Mouse (Mus musculus) 3134 (cell line): ENCODE results near the gene Eid3.

Experiments used
- DNase-seq: peaks from one replicate; pipeline ENCODE4 v3.0.0-alpha.2; 2011; ENCODE audit warnings: low spot score; ENCODE audit not compliant: insufficient read length; ENCODE audit errors: extremely low read depth

The Eid3 gene

DNA sequence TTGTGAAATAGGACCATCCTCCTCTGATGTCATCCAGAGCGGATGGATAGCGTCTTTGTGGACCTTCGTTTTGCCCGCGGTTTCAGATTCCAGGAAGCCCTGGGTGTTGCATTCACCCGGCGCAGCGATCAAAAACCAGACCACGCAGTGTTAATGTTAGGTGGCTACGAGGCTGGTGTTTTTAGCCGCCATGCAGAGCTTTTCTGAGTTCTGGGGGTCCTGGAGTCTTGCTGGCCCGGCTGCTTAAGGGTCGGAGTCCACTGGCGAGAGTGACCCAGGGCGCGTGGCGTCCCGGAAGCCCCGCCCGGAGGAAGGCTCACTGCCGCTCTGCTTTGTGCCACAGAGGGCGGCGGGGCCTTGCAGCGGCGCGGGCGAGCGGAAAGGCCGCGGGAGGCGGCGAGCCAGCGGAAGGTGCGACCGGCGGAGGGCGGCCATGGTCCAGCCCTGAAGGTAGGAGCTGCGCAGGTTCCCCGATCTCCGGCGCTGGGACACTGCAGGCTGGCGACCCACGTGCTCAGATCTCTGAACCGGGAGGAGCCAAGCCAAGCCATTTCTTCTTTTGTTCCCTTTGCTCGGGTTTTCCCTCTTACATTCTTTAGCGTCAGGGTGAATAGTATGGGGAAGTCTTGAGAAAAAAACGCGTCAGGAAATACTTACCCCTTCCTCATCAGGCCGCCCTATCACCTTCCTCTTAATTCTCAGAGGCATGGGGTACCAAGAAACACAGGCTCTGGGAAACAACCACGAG, 6.1 kb upstream of the Eid3 start:
- DNase-seq, result peak; percentile 89

DNA sequence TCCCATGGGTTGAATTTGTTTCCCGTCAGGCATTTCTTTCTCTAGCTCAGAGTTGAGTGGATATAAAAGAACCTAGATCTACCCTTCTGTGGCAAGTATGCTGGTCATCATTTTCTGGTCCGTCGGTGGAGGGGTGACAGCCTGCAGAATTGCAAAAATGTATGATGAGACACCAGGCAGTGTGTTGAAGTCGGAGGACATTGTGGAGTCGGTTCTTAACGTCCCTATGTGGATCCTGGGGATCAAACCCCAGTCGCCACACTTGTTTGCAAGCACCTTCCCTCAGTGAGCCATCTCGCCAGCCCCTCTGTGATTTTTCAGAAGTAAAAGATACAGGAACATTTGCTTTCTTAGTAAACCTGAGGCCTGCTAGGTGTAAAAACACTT, 5.5 kb upstream of the Eid3 start:
- DNase-seq, result no peak

DNA sequence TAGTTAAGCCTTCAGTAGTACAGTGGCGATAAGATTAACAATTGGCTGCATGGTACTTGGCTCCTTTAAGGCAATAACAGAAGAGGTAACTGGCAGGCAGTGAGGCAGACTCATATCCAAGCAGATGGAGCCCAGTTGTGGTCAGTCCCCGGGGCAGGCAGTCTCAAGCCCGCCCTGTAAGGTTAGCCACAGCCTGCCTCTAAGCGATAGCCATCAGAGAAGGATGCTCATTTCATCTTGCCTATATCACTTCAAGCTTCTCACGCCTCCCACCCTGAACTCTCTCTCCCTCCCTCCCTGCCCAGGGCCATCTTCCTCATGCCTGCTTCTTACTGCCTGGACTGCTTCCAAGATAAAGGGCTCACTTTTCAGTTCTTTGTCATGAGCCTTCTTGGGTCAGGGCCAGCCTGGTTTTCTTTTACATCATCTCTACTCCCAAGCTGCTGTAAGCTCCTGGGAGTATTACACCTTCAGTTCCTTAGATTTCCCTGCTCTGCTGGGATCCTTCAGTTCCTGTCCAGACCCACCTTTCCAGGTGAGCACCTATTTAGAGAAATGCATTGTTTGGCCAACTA, 3.2 kb upstream of the Eid3 start:
- DNase-seq, result peak; percentile 70

GRCm38 (mm10) chr10:82863827-82864226, 2.6 kb upstream of the Eid3 start:
- DNase-seq, result no peak

DNA sequence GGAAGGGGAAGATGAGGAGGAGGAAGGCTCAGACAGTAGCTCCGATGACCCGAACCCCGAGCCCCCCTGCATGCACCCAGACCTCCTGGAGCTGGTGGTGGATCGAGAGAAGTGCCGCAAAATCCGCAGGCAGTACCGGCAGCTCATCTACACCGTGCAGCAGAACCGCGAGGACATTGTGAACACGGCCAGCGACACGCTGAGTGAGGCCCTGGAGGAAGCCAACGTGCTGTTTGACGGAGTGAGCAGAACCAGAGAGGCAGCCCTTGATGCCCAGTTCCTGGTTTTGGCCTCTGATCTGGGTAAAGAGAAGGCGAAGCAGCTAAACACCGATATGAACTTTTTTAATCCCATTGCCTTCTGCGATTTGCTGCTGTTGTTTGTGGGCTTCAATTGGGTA, 406 bp downstream of the Eid3 start:
- DNase-seq, result no peak

DNA sequence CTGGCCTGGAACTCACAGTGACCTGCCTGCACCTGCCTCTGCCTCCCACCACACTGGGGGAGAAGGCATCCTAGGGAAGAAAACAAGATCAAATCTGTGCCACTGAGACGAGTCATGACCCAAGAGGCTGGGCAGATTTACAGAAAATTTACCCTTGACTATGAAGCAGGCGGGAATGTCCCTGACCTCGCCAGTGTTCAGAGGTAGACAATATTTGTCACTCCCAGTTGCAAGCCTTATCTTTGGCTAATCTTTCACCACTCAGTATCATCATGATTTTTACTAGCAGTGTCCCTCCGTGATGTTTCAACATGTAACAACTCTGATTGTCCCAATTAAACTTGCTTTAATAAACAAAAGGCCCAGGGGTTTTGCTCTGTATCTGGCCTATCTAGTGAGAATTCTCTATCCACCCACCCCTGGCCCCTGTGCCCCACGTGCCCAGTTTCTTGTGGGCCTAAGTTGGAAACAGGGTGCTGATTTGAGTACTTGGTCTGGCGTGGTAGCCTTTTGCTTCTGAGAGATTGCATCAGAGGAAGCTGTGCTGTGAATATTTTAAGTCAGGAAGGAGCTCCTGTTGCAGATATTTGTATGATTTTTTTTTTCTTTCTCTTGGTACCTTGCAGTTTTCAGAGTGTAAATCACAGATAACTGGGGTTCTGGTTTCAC, 2.1 kb downstream of the Eid3 start:
- DNase-seq, result no peak

GRCm38 (mm10) chr10:82875446-82875845, 9.0 kb downstream of the Eid3 start:
- DNase-seq, result no peak

- no peak for DNase-seq
Observed at GRCm38 (mm10) chr10:82876076-82876796, 9.8 kb downstream of the Eid3 start.

DNA sequence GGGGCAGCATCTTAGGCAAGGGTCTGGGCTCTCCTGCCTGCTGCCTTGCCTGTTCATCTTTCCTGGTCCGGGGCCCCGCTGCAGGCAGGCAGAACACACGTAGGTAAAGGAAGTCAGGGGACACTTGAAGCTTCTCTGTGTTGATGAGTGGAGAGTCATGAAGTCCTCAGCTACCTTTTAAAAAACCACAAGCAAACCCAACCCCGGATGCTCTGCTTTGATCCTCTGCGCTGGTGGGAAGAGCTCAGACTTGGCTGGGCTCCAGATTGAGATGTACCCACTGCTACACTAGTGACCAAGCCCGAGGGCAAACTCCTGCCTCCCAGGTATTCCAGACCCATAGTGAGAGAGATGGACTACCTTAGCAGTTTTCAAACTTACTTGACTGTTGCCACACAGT, 20.9 kb downstream of the Eid3 start:
- no peak for DNase-seq

- no peak for DNase-seq
Observed at GRCm38 (mm10) chr10:82888576-82888975, 22.1 kb downstream of the Eid3 start.

DNA sequence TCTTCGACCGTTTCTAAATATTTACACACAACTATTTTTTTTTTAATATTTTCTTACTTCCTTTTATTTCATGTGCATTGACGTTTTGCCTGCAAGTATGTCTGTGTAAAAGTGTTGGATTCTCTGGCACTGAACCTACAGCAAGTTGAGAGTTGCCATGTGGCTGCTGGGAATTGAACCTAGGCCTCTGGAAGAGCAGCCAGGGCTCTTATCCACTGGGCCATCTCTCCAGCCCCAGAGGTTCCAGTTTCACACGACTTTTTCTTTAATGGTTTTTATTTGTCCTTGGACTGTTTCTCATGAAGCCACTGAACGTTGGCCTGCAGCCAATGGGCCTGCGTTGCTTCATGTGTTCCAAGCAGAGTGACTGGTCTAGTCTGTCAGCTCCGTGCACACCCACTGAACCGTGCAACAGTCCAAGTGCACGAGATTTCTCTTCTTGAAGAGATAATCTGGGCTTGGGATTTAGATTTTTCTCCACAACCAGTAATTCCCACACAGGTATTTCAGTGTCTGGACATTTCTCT, 23.1 kb downstream of the Eid3 start:
- DNase-seq, result peak; percentile 39

DNA sequence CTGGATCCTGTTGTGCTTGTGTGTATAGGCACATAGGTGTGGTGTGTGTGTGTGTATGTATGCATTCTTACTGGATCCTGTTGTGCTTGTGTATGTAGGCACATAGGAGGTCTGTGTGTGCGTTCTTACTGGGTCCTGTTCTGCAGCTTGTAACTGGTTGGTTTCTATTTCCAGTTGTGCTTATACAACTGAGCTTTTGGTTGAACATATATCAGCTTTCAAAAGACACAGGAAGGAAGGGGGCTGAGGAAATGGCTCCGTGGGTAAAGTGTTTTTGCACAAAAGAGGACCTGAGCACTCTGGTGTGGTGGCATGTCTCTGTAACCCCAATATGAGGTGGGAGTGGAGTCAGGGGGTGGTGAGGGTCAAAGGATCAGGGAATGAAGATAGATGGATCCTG, 24.5 kb downstream of the Eid3 start:
- no peak for DNase-seq

DNA sequence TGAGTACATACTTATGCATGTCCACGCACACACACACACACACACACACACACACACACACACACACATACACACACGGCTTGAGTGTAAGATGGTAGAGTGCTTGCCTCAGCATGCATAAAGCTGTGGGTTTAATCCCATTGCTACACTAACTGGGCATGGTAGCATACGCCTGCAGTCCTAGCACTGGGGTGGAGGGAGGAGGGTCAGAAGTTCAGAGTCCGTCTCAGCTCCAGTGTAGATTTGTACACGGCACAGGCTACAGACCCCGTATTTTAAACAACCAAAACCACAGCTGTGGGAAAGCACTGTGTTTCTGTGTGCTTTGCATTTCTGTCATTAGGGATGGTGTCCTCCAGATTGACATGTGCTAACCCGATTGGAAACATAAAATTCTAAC, 25.0 kb downstream of the Eid3 start:
- no peak for DNase-seq

- no peak for DNase-seq
Observed at GRCm38 (mm10) chr10:82892442-82893055, 26.1 kb downstream of the Eid3 start.

DNA sequence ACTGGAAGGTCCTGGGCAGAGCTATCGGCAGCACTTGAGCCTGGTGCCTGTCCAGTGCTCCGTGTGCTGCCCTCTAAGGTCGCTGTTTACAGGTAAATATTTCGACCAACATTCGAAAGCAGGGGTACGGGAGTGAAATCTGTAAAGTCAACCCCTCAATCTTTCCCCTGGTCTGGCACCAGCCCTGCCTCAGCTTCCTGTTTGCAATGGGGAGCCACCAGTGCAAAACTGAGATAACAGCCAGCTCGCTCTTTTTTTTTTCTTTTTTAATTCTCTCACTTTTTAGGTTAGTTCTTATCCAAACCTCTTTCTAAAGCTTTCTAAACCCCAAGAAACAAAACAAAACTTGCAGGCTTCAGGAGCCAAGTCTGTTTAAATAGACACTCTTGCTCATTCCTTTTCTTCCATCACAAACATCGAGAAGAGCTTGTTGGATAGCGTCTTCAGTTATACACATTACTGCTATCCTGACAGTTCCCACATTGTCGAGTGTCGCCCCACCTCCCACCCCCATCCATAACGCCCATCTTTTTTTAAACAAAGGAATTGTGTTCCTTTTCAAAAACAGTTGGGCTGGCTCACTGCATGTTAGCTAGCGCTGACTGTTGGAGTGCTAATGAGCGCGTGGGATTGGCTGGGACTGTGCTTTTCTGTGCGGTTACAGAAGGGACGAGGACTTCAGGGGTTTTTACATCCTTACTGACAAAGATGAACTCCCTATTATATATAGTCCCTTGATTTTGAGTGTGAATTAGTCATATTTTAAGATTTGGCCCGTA, 27.6 kb downstream of the Eid3 start:
- DNase-seq, result no peak

GRCm38 (mm10) chr10:82897936-82898335, 31.5 kb downstream of the Eid3 start:
- DNase-seq, result no peak

GRCm38 (mm10) chr10:82898893-82899292, 32.5 kb downstream of the Eid3 start:
- no peak for DNase-seq

GRCm38 (mm10) chr10:82899810-82900421, 33.5 kb downstream of the Eid3 start:
- no peak for DNase-seq

GRCm38 (mm10) chr10:82900546-82900945, 34.1 kb downstream of the Eid3 start:
- DNase-seq, result no peak

DNA sequence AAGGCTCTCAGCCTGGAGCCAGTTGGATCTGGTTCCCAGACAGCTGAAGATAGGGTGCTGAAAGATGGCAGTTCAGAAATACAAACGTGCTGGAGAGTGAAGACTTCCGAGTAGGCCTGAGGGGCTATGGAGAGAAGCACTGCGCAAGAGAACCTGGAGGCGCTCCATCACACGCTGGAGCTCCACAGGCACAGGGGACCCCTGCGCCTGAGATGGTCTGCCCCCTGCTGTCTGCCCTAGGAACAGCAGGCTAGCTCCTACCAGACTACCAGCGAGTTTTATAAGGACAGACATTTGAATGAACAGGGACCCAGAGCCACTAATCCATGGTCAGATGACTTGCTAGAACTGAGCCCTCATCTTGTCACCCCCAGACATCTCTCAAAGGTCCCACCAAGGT, 35.0 kb downstream of the Eid3 start:
- peak; percentile 55 for DNase-seq
